Mouse (Mus musculus) spleen, postnatal 10 days (tissue): ENCODE measurements around the gene Vcan.
"Not testable (repeated sequence)": the region's sequence is repeated elsewhere in the genome, so short reads cannot be mapped to it uniquely, and the experiment has no call there.

Source experiments
- DNase-seq, 2 experiments: peaks; one replicate each; pipeline ENCODE4 v3.0.0; 2021 to 2022; ENCODE audit warnings: low spot score in 2 of 2

The Vcan gene

GRCm38 (mm10) chr13:89741766-89742685 lies at the start of gene Vcan:
Gene Vcan (minus strand): TSS chr13:89742509.
- DNase-seq: peak in 1 of 2 experiments; percentile 15

GRCm38 (mm10) chr13:89791475-89791874 lies 49.2 kb upstream of the Vcan start:
- DNase-seq: no peak

- DNase-seq: no peak
Measured at GRCm38 (mm10) chr13:89782886-89783285, 40.6 kb upstream of the Vcan start.

- DNase-seq: no peak
Measured at GRCm38 (mm10) chr13:89780276-89780675, 38.0 kb upstream of the Vcan start.

GRCm38 (mm10) chr13:89779208-89779911 lies 37.1 kb upstream of the Vcan start:
- peak in 1 of 2 experiments; percentile 29 for DNase-seq

- DNase-seq: no peak
Measured at GRCm38 (mm10) chr13:89777764-89778163, 35.5 kb upstream of the Vcan start.

GRCm38 (mm10) chr13:89777146-89777545 lies 34.8 kb upstream of the Vcan start:
- DNase-seq: no peak

GRCm38 (mm10) chr13:89766551-89766950 lies 24.2 kb upstream of the Vcan start:
- no peak for DNase-seq

- no peak for DNase-seq
Measured at GRCm38 (mm10) chr13:89765966-89766365, 23.7 kb upstream of the Vcan start.

GRCm38 (mm10) chr13:89762339-89762738 lies 20.0 kb upstream of the Vcan start:
- DNase-seq: no peak

- no peak for DNase-seq
Measured at GRCm38 (mm10) chr13:89756347-89756746, 14.0 kb upstream of the Vcan start.

GRCm38 (mm10) chr13:89750562-89750961 lies 8.3 kb upstream of the Vcan start:
- DNase-seq: not testable (repeated sequence)

GRCm38 (mm10) chr13:89743201-89743600 lies 892 bp upstream of the Vcan start:
- no peak for DNase-seq

GRCm38 (mm10) chr13:89742686-89743200 lies 434 bp upstream of the Vcan start:
- DNase-seq: no peak

GRCm38 (mm10) chr13:89741116-89741551 lies 1.2 kb downstream of the Vcan start:
- DNase-seq: peak in 1 of 2 experiments; percentile 14

GRCm38 (mm10) chr13:89740243-89741115 lies 1.8 kb downstream of the Vcan start:
- peak; percentile 10 to 44 for DNase-seq

GRCm38 (mm10) chr13:89739696-89740242 lies 2.5 kb downstream of the Vcan start:
- peak in 1 of 2 experiments; percentile 8 for DNase-seq

GRCm38 (mm10) chr13:89738776-89739695 lies 3.3 kb downstream of the Vcan start:
- DNase-seq: peak; percentile 19 to 64

GRCm38 (mm10) chr13:89738275-89738674 lies 4.0 kb downstream of the Vcan start:
- no peak for DNase-seq

- DNase-seq: no peak
Measured at GRCm38 (mm10) chr13:89735111-89735510, 7.2 kb downstream of the Vcan start.
